Mouse (Mus musculus): ENCODE results near the gene Coil.
"Not testable (repeated sequence)": the region's sequence is repeated elsewhere in the genome, so short reads cannot be mapped to it uniquely, and the experiment has no call there.

Gene Coil

GRCm38 (mm10) chr11:88973776-88974701 is 4.0 kb downstream of the Coil start:
- DNase-seq (ENCODE audit: low spot score): peak; percentile 95

- no peak for DNase-seq (ENCODE audit: low spot score)
Measured at GRCm38 (mm10) chr11:88976320-88976719, 6.3 kb downstream of the Coil start.

DNA sequence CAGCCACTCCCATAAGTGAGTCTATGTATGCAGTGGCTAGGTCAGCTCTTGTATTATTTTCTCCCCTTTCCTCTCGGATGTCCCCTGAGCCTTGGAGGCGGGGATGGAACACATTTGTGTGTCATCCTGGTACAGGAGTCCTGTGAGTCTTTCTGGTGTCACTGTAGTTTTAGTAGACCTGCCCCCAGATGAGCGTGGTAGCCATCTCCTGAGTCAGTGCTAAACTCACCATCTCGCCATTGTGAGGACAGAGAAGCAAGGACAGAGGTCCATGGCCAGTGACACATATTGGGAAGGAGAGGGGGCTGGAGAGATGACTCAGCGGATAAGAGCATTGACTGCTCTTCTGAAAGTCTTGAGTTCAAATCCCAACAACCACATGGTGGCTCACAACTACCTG is 7.1 kb downstream of the Coil start:
- DNase-seq (ENCODE audit: low spot score): no peak

- DNase-seq (ENCODE audit: low spot score): no peak
Measured at GRCm38 (mm10) chr11:88981337-88981736, 11.3 kb downstream of the Coil start.

DNA sequence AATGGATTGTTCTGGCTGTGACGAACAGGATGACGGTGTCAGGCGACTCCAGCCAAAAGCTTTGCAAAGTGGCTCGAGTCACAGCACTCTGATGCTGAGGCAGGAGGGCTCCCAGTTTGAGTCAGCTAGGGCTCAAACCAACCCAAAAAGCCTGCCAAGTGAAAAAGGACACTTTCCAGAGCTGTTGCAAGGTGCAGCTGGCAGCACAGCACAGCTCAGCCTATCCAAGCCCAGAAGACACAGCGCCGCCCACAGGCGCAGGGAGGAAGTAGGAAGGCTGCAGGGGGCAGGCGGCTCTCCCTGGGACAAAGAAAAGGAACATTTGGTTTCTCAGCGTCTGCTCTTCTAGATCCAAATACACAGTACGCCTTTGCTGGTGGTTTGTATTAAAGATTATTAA is 16.6 kb downstream of the Coil start:
- DNase-seq (ENCODE audit: low spot score): no peak

- no peak for DNase-seq (ENCODE audit: low spot score)
Measured at GRCm38 (mm10) chr11:88988956-88989355, 18.9 kb downstream of the Coil start.

- DNase-seq (ENCODE audit: low spot score): no peak
Measured at GRCm38 (mm10) chr11:88989530-88989929, 19.5 kb downstream of the Coil start.

GRCm38 (mm10) chr11:88993186-88993585 is 23.1 kb downstream of the Coil start:
- no peak for DNase-seq (ENCODE audit: low spot score)

DNA sequence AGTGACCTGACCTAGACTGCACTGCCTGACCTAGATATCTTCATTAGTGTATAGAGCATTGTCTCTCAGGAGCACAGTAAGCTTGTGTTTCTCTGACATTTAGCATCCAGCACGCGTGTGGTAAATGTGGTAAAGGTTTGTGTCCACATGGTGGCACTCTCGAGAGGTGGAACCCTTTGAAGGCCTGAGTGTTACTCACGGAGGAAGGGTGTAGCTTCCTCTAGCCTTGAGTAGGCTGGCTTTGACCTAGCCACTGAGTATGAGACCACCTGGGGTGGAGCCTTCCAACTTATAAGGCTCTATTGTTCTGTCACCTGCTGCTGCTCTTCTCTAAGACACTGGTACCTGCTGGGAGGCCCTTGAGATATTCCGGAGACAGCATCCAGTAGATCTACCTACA is 23.6 kb downstream of the Coil start:
- peak; percentile 53 for DNase-seq (ENCODE audit: low spot score)

DNA sequence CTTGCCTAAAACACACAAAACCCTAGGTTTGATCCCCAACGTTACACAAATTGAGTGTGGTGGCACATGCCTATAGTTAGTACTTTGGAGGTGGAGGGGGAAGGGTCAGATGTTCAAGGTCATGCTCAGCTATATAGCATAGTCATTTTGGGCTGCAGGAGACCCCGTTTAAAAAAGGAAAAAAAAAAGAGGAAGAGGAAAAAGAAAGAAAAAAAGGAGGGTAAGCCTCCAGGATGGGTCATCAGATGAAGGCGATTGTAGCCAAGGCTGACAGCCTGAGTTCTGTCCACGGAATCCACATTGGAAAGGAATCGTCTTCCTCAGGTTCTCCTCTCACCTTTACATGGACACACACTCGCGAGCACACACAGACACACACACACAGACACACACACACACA is 24.4 kb downstream of the Coil start:
- no peak for DNase-seq (ENCODE audit: low spot score)

GRCm38 (mm10) chr11:88995616-88996015 is 25.6 kb downstream of the Coil start:
- no peak for DNase-seq (ENCODE audit: low spot score)

- DNase-seq (ENCODE audit: low spot score): no peak
Measured at GRCm38 (mm10) chr11:88996427-88996826, 26.4 kb downstream of the Coil start.

- not testable (repeated sequence) for DNase-seq (ENCODE audit: low spot score)
Measured at GRCm38 (mm10) chr11:88997343-88997742, 27.3 kb downstream of the Coil start.

GRCm38 (mm10) chr11:88998406-88998805 is 28.4 kb downstream of the Coil start:
- no peak for DNase-seq (ENCODE audit: low spot score)

GRCm38 (mm10) chr11:88998974-88999722 is 29.1 kb downstream of the Coil start, which contains the start of gene Trim25:
TSS of gene Trim25 (plus strand) at chr11:88999376.
- DNase-seq (ENCODE audit: low spot score): peak; percentile 75

DNA sequence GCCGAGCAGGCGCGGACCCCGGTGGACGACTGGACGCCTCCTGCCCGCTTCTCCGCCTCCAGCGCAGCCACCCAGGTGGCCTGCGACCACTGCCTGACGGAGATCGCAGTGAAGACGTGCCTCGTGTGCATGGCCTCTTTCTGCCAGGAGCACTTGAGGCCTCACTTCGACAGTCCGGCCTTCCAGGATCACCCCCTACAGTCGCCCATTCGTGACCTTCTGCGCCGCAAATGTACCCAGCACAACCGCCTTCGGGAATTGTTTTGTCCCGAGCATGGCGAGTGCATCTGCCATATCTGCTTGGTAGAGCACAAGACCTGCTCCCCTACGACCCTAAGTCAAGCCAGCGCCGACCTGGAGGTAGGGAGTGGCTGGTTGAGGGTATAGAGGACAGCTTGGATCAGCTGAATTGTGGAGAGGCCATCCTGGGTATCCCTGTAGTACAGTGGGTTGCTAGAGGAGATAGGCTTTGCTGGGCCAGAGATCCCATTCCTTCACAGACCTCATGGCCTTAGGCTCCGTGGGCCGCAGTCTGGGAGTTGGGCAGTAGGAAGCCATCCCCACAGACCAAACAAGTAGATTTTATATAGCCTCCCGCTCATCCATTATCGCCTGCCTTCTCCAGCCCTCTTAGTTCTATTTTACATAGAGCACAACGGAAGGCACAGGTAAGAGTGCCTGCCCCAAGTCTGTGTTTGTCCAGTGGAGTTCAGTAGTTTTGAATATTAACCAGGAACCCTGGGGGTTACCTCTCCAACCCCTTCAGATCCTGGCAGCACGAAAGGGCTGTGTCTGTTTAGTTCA is 29.9 kb downstream of the Coil start:
- no peak for DNase-seq (ENCODE audit: low spot score)

- no peak for DNase-seq (ENCODE audit: low spot score)
Measured at GRCm38 (mm10) chr11:89000527-89000819, 30.4 kb downstream of the Coil start.

GRCm38 (mm10) chr11:89001569-89001968 is 31.5 kb downstream of the Coil start:
- DNase-seq (ENCODE audit: low spot score): no peak

DNA sequence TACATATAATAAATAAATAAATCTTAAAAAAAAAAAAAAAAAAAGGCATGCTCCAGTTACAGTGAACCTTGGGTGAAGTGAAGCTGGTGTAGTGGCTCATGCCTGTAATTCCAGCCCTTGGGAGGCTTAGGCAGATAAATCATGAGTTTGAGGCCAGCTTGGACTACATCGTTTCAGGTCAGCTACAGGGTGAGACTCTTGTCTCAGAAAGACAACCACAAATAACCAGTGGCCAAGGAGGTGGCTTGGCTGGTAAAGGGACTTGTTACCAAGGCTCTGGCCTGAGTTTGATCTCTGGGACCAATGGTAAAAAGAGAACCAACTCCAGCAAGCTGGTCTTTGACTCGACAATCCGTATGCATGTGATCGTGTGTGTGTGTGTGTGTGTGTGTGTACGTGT is 32.0 kb downstream of the Coil start:
- DNase-seq (ENCODE audit: low spot score): no peak

DNA sequence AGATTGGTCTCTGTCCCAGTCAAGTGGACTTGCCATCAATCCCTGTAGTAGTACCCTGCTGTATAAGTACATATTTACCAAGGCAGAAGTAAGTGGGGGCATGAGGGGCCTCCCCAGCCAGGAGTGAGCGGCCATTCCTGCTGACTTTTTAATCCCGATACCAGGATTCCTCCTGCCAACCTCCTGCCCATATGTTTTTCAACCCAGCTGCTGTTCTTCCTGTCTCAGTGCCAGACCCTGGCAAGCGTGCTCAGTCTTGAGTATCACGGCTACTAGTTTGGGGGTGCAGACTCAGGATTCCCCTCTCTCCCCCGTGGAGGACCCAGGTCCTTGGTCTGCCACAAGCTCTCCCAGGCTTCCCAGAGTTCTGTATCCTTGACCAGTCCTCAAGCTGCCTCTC is 32.6 kb downstream of the Coil start:
- no peak for DNase-seq (ENCODE audit: low spot score)

DNA sequence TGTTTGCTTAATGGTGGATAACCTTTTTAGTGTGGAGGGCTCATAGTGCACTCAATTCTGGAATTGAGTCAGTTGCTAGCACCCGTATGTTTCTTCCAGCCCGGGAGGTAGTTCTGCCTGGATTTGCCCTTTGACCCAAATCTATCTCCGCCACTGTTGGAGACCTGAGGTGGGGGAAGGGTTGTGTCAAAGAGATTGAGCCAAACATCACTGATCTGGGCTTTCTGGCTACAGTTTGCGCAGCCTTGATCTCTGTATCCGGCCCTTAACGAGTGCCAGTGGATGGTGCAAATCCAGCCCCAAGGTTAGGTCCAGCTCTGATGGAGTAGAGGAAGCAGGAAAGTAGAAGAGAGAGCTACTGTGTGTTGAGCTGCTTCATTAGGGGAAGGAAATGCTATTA is 33.0 kb downstream of the Coil start:
- DNase-seq (ENCODE audit: low spot score): no peak

GRCm38 (mm10) chr11:89003726-89004125 is 33.7 kb downstream of the Coil start:
- DNase-seq (ENCODE audit: low spot score): no peak

GRCm38 (mm10) chr11:89005473-89005872 is 35.4 kb downstream of the Coil start:
- no peak for DNase-seq (ENCODE audit: low spot score)
